Mouse (Mus musculus): Measurements from ENCODE around the gene Ap1s1.

DNA sequence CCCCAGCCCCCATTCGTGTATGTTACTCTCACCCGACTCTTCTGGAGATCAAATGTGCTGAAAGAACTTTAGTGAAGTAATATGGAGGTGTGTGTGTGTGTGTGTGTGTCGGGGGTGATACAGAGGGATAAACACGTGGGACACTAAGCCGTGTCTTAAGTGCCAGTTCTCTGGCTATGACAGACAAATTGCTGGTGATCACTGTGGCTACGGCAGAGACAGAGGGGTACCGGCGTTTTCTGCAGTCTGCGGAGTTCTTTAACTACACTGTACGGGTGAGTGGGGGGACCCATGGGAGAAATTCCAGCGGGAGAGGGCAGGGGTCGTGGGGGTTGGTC lies 58.0 kb downstream of the Ap1s1 start, which contains the start of gene Znhit1:
- TF ChIP-seq CTCF (IDR thresholded peaks at IDR 0.05; ENCODE audit: low read depth, low read length) = no peak
- no peak for TF ChIP-seq POLR2A (IDR thresholded peaks at IDR 0.05; ENCODE audit: insufficient read depth, low read length)
